Mouse (Mus musculus): ENCODE data around the gene Hacd3.

GRCm38 (mm10) chr9:65021887-65022579 lies 540 bp upstream of the Hacd3 start:
- no peak for TF ChIP-seq CTCF (IDR thresholded peaks at IDR 0.05; ENCODE audit: borderline replicate concordance, extremely low read depth, insufficient read depth, insufficient read length)
- no peak for TF ChIP-seq POLR2A (IDR thresholded peaks at IDR 0.05; ENCODE audit: borderline replicate concordance, extremely low read depth, insufficient read depth, insufficient read length, poor library complexity, severe bottlenecking)

Data from brain, embryonic 14.5 days (tissue).